Mouse (Mus musculus): ENCODE results near the gene Taar6.

The Taar6 gene

GRCm38 (mm10) chr10:23985546-23985945 is at the start of gene Taar6:
Gene Taar6, minus strand, starts transcription at chr10:23985646.
- DNase-seq (ENCODE audit: low spot score in 2 of 2): no peak

DNA sequence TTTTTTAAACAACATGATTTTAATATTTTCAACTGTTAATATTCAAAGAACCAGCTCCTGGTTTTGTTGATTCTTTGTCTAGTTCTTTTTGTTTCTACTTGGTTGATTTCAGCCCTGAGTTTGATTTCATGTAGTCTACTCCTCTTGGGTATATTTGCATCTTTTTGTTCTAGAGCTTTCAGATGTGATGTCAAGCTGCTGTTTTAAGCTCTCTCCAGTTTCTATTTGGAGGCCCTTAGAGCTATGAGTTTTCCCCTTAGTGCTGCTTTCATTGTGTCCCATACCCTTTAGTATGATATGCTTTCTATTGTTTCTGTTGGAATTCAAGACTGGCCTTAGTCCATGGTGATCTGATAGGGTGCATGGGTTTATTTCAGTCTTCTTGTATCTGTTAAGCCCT is 45.9 kb upstream of the Taar6 start:
- no peak for DNase-seq (ENCODE audit: low spot score in 2 of 2)

DNA sequence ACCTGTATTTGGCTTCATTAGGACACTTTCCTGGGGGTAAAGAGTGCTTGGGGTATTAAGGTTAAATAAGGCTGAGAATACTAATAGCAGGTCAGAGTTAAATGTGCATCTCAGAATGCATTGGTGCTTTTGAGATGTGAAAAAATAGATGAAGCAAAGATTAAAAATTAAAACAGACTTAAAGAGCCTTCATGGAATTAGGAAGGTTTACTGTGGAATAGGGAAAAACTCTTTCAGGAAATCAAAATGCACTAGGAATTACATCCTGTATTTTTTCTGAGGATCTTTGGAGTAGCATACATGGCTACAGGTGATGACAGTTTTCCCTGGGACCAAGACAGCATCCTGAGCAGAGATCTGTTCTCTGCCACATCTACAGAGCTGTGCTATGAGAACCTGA is 41.5 kb upstream of the Taar6 start, which contains the start of gene Taar7d:
TSS of gene Taar7d (plus strand) at position 301 of the 400 bp plus-strand sequence.
- no peak for DNase-seq (ENCODE audit: low spot score in 2 of 2)

GRCm38 (mm10) chr10:24008143-24008542 is 22.7 kb upstream of the Taar6 start:
- DNase-seq (ENCODE audit: low spot score in 2 of 2): no peak

DNA sequence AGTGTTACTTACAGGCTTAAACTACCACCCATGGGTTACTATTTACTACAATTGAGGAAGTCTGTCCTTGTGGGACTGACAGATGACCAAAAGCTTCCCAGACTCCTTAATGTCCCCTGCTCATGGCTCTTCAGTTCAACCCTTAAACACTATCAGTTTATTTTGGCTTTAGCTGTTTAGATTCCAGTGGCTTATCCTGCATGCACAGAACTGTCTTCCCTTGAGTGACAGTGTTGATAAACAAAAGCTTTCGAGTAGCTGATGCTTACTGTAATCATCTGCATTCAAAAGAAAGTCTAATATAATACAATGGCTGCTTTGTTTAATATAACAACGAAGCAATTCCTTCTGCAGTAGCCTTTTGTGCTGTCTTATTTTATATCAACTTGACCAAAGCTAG is 21.6 kb upstream of the Taar6 start:
- no peak for DNase-seq (ENCODE audit: low spot score in 2 of 2)

- no peak for DNase-seq (ENCODE audit: low spot score in 2 of 2)
Measured at GRCm38 (mm10) chr10:24006442-24006841, 21.0 kb upstream of the Taar6 start.

DNA sequence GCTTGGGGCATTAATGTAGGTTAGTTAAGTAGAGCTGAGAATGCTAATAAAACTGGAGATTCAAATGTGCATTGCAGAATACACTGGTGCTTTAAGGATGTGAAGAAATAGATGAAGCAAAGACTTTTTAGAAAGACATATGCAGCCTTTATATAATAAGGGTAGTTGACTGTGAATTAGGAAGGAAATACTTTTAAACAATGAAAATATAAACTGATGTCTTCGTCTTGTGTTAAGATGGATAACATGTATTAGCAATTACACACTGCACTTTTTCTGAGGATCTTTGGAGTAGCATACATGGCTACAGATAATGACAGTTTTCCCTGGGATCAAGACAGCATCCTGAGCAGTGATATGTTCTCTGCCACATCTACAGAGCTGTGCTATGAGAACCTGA is 14.2 kb upstream of the Taar6 start, which contains the start of gene Taar7b:
TSS of gene Taar7b (plus strand) at position 301 of the 400 bp plus-strand sequence.
- DNase-seq (ENCODE audit: low spot score in 2 of 2): no peak

- no peak for DNase-seq (ENCODE audit: low spot score in 2 of 2)
Measured at GRCm38 (mm10) chr10:23993381-23993780, 7.9 kb upstream of the Taar6 start, which contains the start of gene Taar7a. Gene Taar7a, minus strand, starts transcription at chr10:23993481.

DNA sequence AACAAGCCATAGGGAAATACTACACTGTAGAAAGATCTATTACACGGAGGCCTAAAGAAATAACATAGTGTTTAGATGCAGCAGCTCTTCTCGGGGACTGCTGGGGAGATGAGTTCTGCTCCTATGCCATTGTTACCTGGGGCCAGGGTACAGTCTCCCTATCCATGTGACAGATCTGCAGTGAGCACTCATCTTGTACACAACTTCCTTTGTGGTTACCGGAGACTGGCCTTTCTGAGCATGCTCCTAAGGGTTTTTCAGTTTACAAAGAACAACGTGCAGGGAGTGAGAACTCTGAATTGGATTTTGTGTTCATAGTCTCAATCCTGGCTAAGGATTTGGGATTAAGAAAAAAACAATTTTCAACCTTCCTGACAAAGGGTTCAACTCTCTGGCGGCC is 973 bp upstream of the Taar6 start:
- no peak for DNase-seq (ENCODE audit: low spot score in 2 of 2)

DNA sequence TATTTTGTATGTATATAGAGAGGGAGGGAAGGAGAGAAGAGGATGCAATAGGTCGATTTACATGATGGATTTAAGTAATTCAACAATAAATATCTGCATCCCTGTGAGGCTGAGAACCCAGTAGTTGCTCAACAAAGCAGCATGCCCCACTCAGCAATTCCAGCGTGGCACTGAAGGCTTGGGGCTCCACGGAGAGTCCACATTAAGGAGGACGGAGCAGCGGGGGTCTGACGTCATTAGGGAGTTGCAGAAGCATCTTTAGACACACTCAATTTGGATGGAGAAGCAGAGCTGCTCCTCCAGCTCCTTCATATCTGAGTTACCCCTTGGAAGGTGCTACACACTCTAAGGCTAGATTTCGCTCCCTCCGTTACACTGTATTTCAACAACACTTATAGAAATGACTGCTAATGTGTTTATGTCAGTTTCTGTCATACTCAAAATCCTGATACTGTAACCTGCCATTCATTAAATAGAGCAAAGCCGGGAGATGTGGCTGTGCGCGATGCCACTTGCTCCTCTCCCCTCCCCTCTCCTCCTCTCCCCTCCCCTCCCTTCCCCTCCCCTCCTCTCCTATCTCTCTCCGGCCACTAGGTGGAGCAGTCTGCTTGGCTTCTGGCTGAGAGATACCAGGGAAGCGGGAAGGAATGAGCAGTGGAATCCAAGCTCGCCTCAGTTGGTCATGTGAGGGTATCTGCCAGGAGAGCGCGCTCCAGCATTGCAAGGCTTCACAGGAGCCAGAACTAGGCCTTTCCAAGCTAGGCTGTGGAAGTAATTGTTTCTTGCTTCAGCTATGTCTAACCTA is 6.3 kb downstream of the Taar6 start:
- peak; percentile 37 to 55 for DNase-seq (ENCODE audit: low spot score in 2 of 2)

- no peak for DNase-seq (ENCODE audit: low spot score in 2 of 2)
Measured at GRCm38 (mm10) chr10:23977958-23978357, 7.5 kb downstream of the Taar6 start.

GRCm38 (mm10) chr10:23971256-23971655 is 14.2 kb downstream of the Taar6 start:
- no peak for DNase-seq (ENCODE audit: low spot score in 2 of 2)

- no peak for DNase-seq (ENCODE audit: low spot score in 2 of 2)
Measured at GRCm38 (mm10) chr10:23970656-23971165, 14.7 kb downstream of the Taar6 start, which contains the start of gene Taar5. Gene Taar5, plus strand, starts transcription at chr10:23970706.

GRCm38 (mm10) chr10:23964921-23965610 is 20.4 kb downstream of the Taar6 start:
- no peak for DNase-seq (ENCODE audit: low spot score in 2 of 2)

- no peak for DNase-seq (ENCODE audit: low spot score in 2 of 2)
Measured at GRCm38 (mm10) chr10:23963444-23963843, 22.0 kb downstream of the Taar6 start.

GRCm38 (mm10) chr10:23960444-23960915 is 25.0 kb downstream of the Taar6 start, which contains the start of gene Taar4:
Gene Taar4, plus strand, starts transcription at chr10:23960494.
- DNase-seq (ENCODE audit: low spot score in 2 of 2): no peak

DNA sequence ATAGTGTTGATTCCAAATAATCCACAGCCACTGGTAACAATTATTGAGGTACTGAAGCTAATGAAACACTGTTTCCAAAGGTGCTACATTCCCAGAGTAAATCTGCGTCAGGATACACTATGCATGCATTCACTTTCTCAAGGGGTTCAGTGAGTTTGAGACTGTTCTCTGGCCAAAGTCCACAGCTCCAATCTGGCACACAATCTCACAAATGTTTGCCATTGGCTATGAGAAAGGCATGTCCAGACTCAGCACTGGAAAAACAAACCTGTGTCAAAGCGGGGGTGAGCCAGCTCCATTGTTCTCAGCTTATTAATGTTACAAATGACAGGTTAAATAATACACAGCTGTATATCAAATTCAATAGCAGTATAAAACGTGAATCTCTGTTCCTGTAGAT is 26.4 kb downstream of the Taar6 start:
- DNase-seq (ENCODE audit: low spot score in 2 of 2): no peak

- DNase-seq (ENCODE audit: low spot score in 2 of 2): no peak
Measured at GRCm38 (mm10) chr10:23951714-23952113, 33.7 kb downstream of the Taar6 start.

DNA sequence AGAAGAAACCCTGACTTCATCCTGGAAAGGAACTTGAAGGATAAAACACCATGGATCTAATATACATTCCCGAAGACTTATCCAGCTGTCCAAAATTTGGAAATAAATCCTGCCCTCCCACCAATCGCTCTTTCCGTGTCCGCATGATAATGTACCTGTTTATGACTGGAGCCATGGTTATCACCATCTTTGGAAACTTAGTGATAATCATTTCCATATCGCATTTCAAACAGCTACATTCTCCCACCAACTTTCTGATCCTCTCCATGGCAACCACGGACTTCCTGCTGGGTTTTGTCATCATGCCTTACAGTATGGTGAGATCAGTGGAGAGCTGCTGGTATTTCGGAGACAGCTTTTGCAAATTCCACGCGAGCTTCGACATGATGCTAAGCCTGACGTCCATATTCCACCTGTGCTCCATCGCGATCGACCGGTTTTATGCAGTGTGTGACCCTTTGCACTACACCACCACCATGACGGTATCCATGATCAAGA is 35.9 kb downstream of the Taar6 start, which contains the start of gene Taar3:
TSS of gene Taar3 (plus strand) at position 51 of the 498 bp plus-strand sequence.
- no peak for DNase-seq (ENCODE audit: low spot score in 2 of 2)

GRCm38 (mm10) chr10:23948026-23948425 is 37.4 kb downstream of the Taar6 start:
- DNase-seq (ENCODE audit: low spot score in 2 of 2): no peak

- DNase-seq (ENCODE audit: low spot score in 2 of 2): no peak
Measured at GRCm38 (mm10) chr10:23942465-23942864, 43.0 kb downstream of the Taar6 start.

GRCm38 (mm10) chr10:23938312-23938711 is 47.1 kb downstream of the Taar6 start, which contains the start of gene Taar2:
Gene Taar2, plus strand, starts transcription at chr10:23938572.
- DNase-seq (ENCODE audit: low spot score in 2 of 2): no peak
